Mouse (Mus musculus) liver, embryonic 14.5 days (tissue): ENCODE measurements around the gene Lonrf2.

ENCODE experiments used
- CTCF ChIP-seq: IDR thresholded peaks from 2 replicates; pipeline ENCODE4 v1.5.1; 2016; ENCODE audit warnings: antibody characterized with exemption, low read depth, control low read depth
- EP300 ChIP-seq: IDR thresholded peaks from 2 replicates; pipeline ENCODE4 v1.6.1; 2016; ENCODE audit warnings: antibody characterized with exemption, low read depth

DNA sequence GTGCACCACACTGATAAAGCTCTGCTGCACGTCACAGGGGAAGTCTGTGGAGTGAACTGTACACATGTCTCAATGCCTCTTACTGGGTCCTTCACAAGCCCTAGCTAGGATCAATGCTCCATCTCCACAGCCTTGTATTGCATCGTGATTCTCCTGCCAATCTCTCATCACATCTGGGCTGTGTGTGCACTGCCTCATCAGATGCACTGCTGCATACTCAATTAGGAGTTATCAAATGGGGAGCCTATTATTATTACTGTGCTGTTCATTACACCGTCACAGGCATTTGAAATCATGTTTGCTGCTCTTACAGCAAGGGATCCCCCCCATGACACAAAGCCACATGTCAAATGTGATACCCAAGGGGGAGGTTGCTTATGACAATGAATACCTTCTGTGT is 18.8 kb downstream of the Lonrf2 start:
- TF ChIP-seq CTCF (no peak), EP300 (no peak)
